Mouse (Mus musculus) limb, embryonic 12.5 days (tissue): ENCODE measurements around the gene Coil. TPM values are rescaled to one million over a fixed set of nuclear protein-coding genes. Genes with fewer than 3 reads are reported as not detected.
"Not testable (repeated sequence)": the region's sequence is repeated elsewhere in the genome, so short reads cannot be mapped to it uniquely, and the experiment has no call there.

Experiments used
- ATAC-seq: fragments of 200-750 bp; cut with Nextera tagmentation; 2 replicates; pipeline ENCODE4 v1.8.0; 2017; ENCODE audit warnings: low read depth, moderate TSS enrichment; ENCODE audit not compliant: insufficient number of reproducible peaks, insufficient read depth, low FRiP score, low TSS enrichment
- H3K27ac ChIP-seq: fragments of 300-500 bp; sonication (generic); 2 replicates; pipeline ENCODE4 v1.5.1; 2016; ENCODE audit warnings: mild to moderate bottlenecking, moderate library complexity
- H3K27me3 ChIP-seq: fragments of 300-500 bp; sonication (generic); 2 replicates; pipeline ENCODE4 v1.6.1; 2016; ENCODE audit warnings: mild to moderate bottlenecking, moderate library complexity
- H3K36me3 ChIP-seq: fragments of 300-500 bp; sonication (generic); 2 replicates; pipeline ENCODE4 v1.6.1; 2016; ENCODE audit warnings: mild to moderate bottlenecking, moderate library complexity
- H3K4me1 ChIP-seq: fragments of 300-500 bp; sonication (generic); replicated peaks from 2 replicates; pipeline ENCODE4 v1.6.1; 2016
- H3K4me2 ChIP-seq: fragments of 300-500 bp; sonication (generic); 2 replicates; pipeline ENCODE4 v1.6.1; 2016; ENCODE audit warnings: mild to moderate bottlenecking, moderate library complexity
- H3K4me3 ChIP-seq: fragments of 300-500 bp; sonication (generic); replicated peaks from 2 replicates; pipeline ENCODE4 v1.5.1; 2016; ENCODE audit warnings: mild to moderate bottlenecking
- H3K9ac ChIP-seq: fragments of 300-500 bp; sonication (generic); replicated peaks from 2 replicates; pipeline ENCODE4 v1.6.1; 2016; ENCODE audit warnings: mild to moderate bottlenecking, moderate library complexity
- H3K9me3 ChIP-seq: fragments of 300-500 bp; sonication (generic); 2 replicates; pipeline ENCODE4 v1.6.1; 2016; ENCODE audit warnings: mild to moderate bottlenecking, moderate library complexity
- WGBS: fragments of 180-500 bp; shearing (Covaris S2); methylation state at CpG from one replicate; pipeline ENCODE4 v1.1.7; 2016; 5-methylcytosine and 5-hydroxymethylcytosine counted together
- polyA plus RNA-seq: library from polyadenylated mRNA; unstranded; fragments of >200 nt; fragmentation: Nextera tagmentation; extraction: Ambion mirVana; gene quantifications from 2 replicates; pipeline ENCODE4 v1.2.1, GENCODE M21; 2016

Coil gene
- polyA plus RNA-seq, 1 experiment from 2014 or later, result 31.7 TPM

- 94% methylated on average over 2 of the region's 2 CpGs for WGBS
- peaks cover 5% of the 10 kb centered on the region for H3K36me3 ChIP-seq
- H3K9me3 ChIP-seq, result no peaks in the 10 kb centered on the region
- no peaks in the 10 kb centered on the region for H3K27me3 ChIP-seq
- H3K9ac ChIP-seq, result no peak overlapping the region
- no peak overlapping the region for H3K27ac ChIP-seq
- no peak overlapping the region for H3K4me2 ChIP-seq
- no peak overlapping the region for H3K4me3 ChIP-seq
- H3K4me1 ChIP-seq, result peaks cover 8% of the 10 kb centered on the region; the same call in 1 of the 2 replicates
- ATAC-seq, result no peak
These were observed 6.3 kb downstream of the Coil start for GRCm38 (mm10) chr11:88976320-88976719.

GRCm38 (mm10) chr11:88977188-88977587 is 7.1 kb downstream of the Coil start:
- Histone ChIP-seq H3K4me3 (no peak overlapping the region), H3K4me1 (peaks cover 8% of the 10 kb centered on the region; the same call in 1 of the 2 replicates), H3K27me3 (no peaks in the 10 kb centered on the region), H3K9me3 (no peaks in the 10 kb centered on the region), H3K36me3 (peaks cover 14% of the 10 kb centered on the region), H3K4me2 (no peak overlapping the region), H3K9ac (no peak overlapping the region), H3K27ac (no peak overlapping the region)
- no peak for ATAC-seq
- 94% methylated on average over 5 of the region's 5 CpGs for WGBS

DNA sequence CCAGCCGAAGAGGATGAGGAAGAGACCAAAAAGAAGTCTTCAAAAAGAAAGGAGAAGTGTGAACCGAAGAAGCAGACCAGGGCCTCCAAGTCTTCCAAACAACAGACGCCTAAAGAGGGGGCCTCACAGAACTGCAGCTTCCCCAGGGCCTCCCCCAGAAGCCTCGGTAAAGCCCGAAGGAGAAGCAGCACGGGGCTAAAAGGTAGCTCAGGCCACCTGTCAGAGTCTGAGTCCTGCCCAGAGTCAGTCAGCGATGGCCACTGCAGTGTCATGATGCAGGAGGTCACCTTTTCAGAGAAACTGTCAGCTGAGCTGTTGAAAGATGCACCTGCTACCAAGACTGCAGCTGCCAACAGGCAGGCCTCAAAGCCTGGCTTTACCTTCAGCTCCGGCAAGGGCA is 11.3 kb downstream of the Coil start:
- Histone ChIP-seq H3K9me3 (no peaks in the 10 kb centered on the region), H3K4me1 (no peaks in the 10 kb centered on the region), H3K27me3 (no peaks in the 10 kb centered on the region), H3K4me2 (no peak overlapping the region), H3K4me3 (no peak overlapping the region), H3K36me3 (peaks cover 51% of the 10 kb centered on the region), H3K9ac (no peak overlapping the region), H3K27ac (no peak overlapping the region)
- ATAC-seq, result no peak
- WGBS, result 88% methylated on average over 8 of the region's 8 CpGs

GRCm38 (mm10) chr11:88986616-88987015 is 16.6 kb downstream of the Coil start:
- WGBS, result 88% methylated on average over 10 of the region's 10 CpGs
- H3K36me3 ChIP-seq, result peaks cover 79% of the 10 kb centered on the region
- ATAC-seq, result no peak

GRCm38 (mm10) chr11:88988956-88989355 is 18.9 kb downstream of the Coil start:
- no peak for ATAC-seq
- no peak overlapping the region for H3K9ac ChIP-seq
- no peaks in the 10 kb centered on the region for H3K4me1 ChIP-seq
- H3K27me3 ChIP-seq, result no peaks in the 10 kb centered on the region
- no peak overlapping the region for H3K4me2 ChIP-seq
- no peak overlapping the region for H3K4me3 ChIP-seq
- WGBS, result 78% methylated on average over 5 of the region's 5 CpGs
- H3K36me3 ChIP-seq, result peaks cover 56% of the 10 kb centered on the region
- no peak overlapping the region for H3K27ac ChIP-seq
- H3K9me3 ChIP-seq, result no peaks in the 10 kb centered on the region

More at GRCm38 (mm10) chr11:88986616-88987015, 16.6 kb downstream of the Coil start:
- no peaks in the 10 kb centered on the region for H3K4me1 ChIP-seq
- no peak overlapping the region for H3K4me3 ChIP-seq
- H3K27me3 ChIP-seq, result no peaks in the 10 kb centered on the region
- no peak overlapping the region for H3K27ac ChIP-seq
- H3K9ac ChIP-seq, result no peak overlapping the region
- H3K9me3 ChIP-seq, result no peaks in the 10 kb centered on the region
- H3K4me2 ChIP-seq, result no peak overlapping the region

- no peaks in the 10 kb centered on the region for H3K9me3 ChIP-seq
- no peak overlapping the region for H3K4me2 ChIP-seq
- H3K4me3 ChIP-seq, result no peak overlapping the region
- ATAC-seq, result no peak
- peaks cover 51% of the 10 kb centered on the region for H3K36me3 ChIP-seq
- no peaks in the 10 kb centered on the region for H3K4me1 ChIP-seq
- H3K27me3 ChIP-seq, result no peaks in the 10 kb centered on the region
- H3K9ac ChIP-seq, result no peak overlapping the region
- 69% methylated on average over 5 of the region's 5 CpGs for WGBS
- no peak overlapping the region for H3K27ac ChIP-seq
These were observed 19.5 kb downstream of the Coil start for GRCm38 (mm10) chr11:88989530-88989929.

GRCm38 (mm10) chr11:88993186-88993585 is 23.1 kb downstream of the Coil start:
- ATAC-seq, result no peak
- Histone ChIP-seq H3K9me3 (no peaks in the 10 kb centered on the region), H3K4me3 (no peak overlapping the region), H3K36me3 (peaks cover 21% of the 10 kb centered on the region), H3K27ac (no peak overlapping the region), H3K4me1 (no peaks in the 10 kb centered on the region), H3K9ac (no peak overlapping the region), H3K4me2 (no peak overlapping the region), H3K27me3 (0 out of 2 replicates have a peak, but pooled peaks cover 3% of the 10 kb centered on the region)
- 52% methylated on average over 7 of the region's 7 CpGs for WGBS

- WGBS, result 18% methylated on average over 5 of the region's 5 CpGs
- Histone ChIP-seq H3K27me3 (peaks cover 8% of the 10 kb centered on the region), H3K9ac (no peak overlapping the region), H3K4me1 (no peaks in the 10 kb centered on the region), H3K4me3 (no peak overlapping the region), H3K36me3 (peaks cover 17% of the 10 kb centered on the region), H3K9me3 (no peaks in the 10 kb centered on the region), H3K27ac (no peak overlapping the region), H3K4me2 (no peak overlapping the region)
- no peak for ATAC-seq
These were observed 23.6 kb downstream of the Coil start for GRCm38 (mm10) chr11:88993625-88994024.

DNA sequence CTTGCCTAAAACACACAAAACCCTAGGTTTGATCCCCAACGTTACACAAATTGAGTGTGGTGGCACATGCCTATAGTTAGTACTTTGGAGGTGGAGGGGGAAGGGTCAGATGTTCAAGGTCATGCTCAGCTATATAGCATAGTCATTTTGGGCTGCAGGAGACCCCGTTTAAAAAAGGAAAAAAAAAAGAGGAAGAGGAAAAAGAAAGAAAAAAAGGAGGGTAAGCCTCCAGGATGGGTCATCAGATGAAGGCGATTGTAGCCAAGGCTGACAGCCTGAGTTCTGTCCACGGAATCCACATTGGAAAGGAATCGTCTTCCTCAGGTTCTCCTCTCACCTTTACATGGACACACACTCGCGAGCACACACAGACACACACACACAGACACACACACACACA is 24.4 kb downstream of the Coil start:
- ATAC-seq, result no peak
- Histone ChIP-seq H3K9ac (no peak overlapping the region), H3K27ac (no peak overlapping the region), H3K4me3 (no peak overlapping the region), H3K36me3 (peaks cover 10% of the 10 kb centered on the region), H3K27me3 (peaks cover 16% of the 10 kb centered on the region), H3K4me2 (no peak overlapping the region), H3K9me3 (no peaks in the 10 kb centered on the region), H3K4me1 (0 out of 2 replicates have a peak, but pooled peaks cover 3% of the 10 kb centered on the region)
- WGBS, result 89% methylated on average over 7 of the region's 7 CpGs

GRCm38 (mm10) chr11:88995616-88996015 is 25.6 kb downstream of the Coil start:
- Histone ChIP-seq H3K4me3 (no peak overlapping the region), H3K9me3 (no peaks in the 10 kb centered on the region), H3K27me3 (peaks cover 28% of the 10 kb centered on the region), H3K4me2 (no peak overlapping the region), H3K36me3 (peaks cover 7% of the 10 kb centered on the region), H3K4me1 (0 out of 2 replicates have a peak, but pooled peaks cover 3% of the 10 kb centered on the region), H3K9ac (no peak overlapping the region), H3K27ac (no peak overlapping the region)
- 93% methylated on average over 2 of the region's 2 CpGs for WGBS
- no peak for ATAC-seq

- H3K9ac ChIP-seq, result no peak overlapping the region
- no peak overlapping the region for H3K4me2 ChIP-seq
- ATAC-seq, result no peak
- H3K36me3 ChIP-seq, result no peaks in the 10 kb centered on the region
- H3K9me3 ChIP-seq, result no peaks in the 10 kb centered on the region
- 83% methylated on average over 7 of the region's 7 CpGs for WGBS
- peaks cover 33% of the 10 kb centered on the region for H3K27me3 ChIP-seq
- H3K27ac ChIP-seq, result no peak overlapping the region
- H3K4me1 ChIP-seq, result 0 out of 2 replicates have a peak, but pooled peaks cover 3% of the 10 kb centered on the region
- H3K4me3 ChIP-seq, result no peak overlapping the region
These were observed 26.4 kb downstream of the Coil start for GRCm38 (mm10) chr11:88996427-88996826.

- H3K27ac ChIP-seq, H3K9ac ChIP-seq, H3K4me3 ChIP-seq, ATAC-seq, H3K9me3 ChIP-seq, H3K4me1 ChIP-seq, H3K36me3 ChIP-seq, H3K4me2 ChIP-seq: not testable (repeated sequence)
- peaks cover 34% of the 10 kb centered on the region for H3K27me3 ChIP-seq
- 88% methylated on average over 5 of the region's 5 CpGs for whole genome bisulfite sequencing
These were observed 27.3 kb downstream of the Coil start for GRCm38 (mm10) chr11:88997343-88997742.
